In the genomic region with DNA sequence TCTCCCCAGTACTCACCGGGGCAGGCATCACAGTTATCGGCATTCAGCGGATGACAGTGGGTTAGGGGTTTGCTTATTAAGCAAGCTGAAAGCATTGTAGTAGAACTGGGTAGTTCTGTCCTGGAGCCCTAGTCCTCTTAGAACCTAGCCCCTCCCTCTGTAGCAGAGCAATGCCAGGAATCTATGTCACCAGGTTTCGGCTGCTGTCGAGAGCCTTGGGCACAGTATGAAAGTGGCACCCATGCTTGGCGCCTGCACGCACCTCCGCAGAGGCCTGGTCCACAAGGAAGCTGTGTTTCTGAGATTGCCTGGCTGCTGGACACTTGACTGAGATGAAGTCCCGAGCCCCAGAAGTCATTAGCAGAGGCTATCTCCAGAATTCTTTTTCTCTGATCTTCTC, we compare ENCODE assay signal across 21 mouse cellular contexts. TPM values are rescaled to one million over a fixed set of nuclear protein-coding genes. Genes with fewer than 3 reads are reported as not detected.
DNase-seq lines count a peak whose midpoint lies in the region; ATAC-seq and TF ChIP-seq lines count a peak whose summit lies in the region.
"Had no signal": no experiment of that assay in that cellular context is flagged by ENCODE, and none has a peak within 500 bp of the region (broad histone marks: within the 10 kb centered on the region; RNA-seq: fewer than 3 reads in every experiment).

No protein-coding gene starts in this region.

- H3K9me3 ChIP-seq in heart, embryonic 14.5 days (ENCODE audit: control insufficient read depth, low read length), result no peaks in the 10 kb centered on the region
- no peaks in the 10 kb centered on the region for H3K9me3 ChIP-seq in kidney, postnatal 0 days (replicated peaks; ENCODE audit: low read length)
- H3K9me3 ChIP-seq in forebrain, embryonic 15.5 days, result no peaks in the 10 kb centered on the region
- H3K9me3 ChIP-seq: embryonic facial prominence, embryonic 12.5 days; liver, embryonic 13.5 days had no signal

- H3K9ac ChIP-seq in heart, embryonic 14.5 days (ENCODE audit: low read length), result 0 out of 2 replicates have a peak overlapping the region, but pooled peaks have one; percentile 8
- H3K9ac ChIP-seq in kidney, postnatal 0 days (ENCODE audit: low read depth, low read length), result no peak overlapping the region
- no peak overlapping the region for H3K9ac ChIP-seq in forebrain, embryonic 15.5 days (replicated peaks)
- H3K9ac ChIP-seq: embryonic facial prominence, embryonic 12.5 days; liver, embryonic 13.5 days had no signal

- H3K4me3 ChIP-seq in heart, embryonic 14.5 days (ENCODE audit: control insufficient read depth in 1 of 2, insufficient read depth in 1 of 2, low read depth in 1 of 2, low read length in 2 of 2), result no peak overlapping the region
- no peak overlapping the region for H3K4me3 ChIP-seq in kidney, postnatal 0 days (replicated peaks; ENCODE audit: low read depth, low read length)
- no peak overlapping the region for H3K4me3 ChIP-seq in forebrain, embryonic 15.5 days
- H3K4me3 ChIP-seq: embryonic facial prominence, embryonic 12.5 days; left cerebral cortex, adult 2 months; liver, embryonic 13.5 days had no signal

- no peaks in the 10 kb centered on the region for H3K27me3 ChIP-seq in heart, embryonic 14.5 days (ENCODE audit: control insufficient read depth, insufficient read depth, low read length)
- no peaks in the 10 kb centered on the region for H3K27me3 ChIP-seq in kidney, postnatal 0 days (ENCODE audit: insufficient read depth, low read length)
- no peaks in the 10 kb centered on the region for H3K27me3 ChIP-seq in forebrain, embryonic 15.5 days
- H3K27me3 ChIP-seq: embryonic facial prominence, embryonic 12.5 days; liver, embryonic 13.5 days; Patski had no signal

- H3K36me3 ChIP-seq in heart, embryonic 14.5 days (ENCODE audit: control insufficient read depth, insufficient read depth, low read length), result peaks cover 6% of the 10 kb centered on the region; the same call in 1 of the 2 replicates
- peaks cover 3% of the 10 kb centered on the region; the same call in 1 of the 2 replicates for H3K36me3 ChIP-seq in kidney, postnatal 0 days (ENCODE audit: insufficient read depth, low read length)
- no peaks in the 10 kb centered on the region for H3K36me3 ChIP-seq in forebrain, embryonic 15.5 days
- H3K36me3 ChIP-seq: embryonic facial prominence, embryonic 12.5 days had no signal

- WGBS in heart, embryonic 14.5 days, result 65% methylated on average over 9 of the region's 9 CpGs
- 84% methylated on average over 9 of the region's 9 CpGs for WGBS in kidney, postnatal 0 days
- 75% methylated on average over 9 of the region's 9 CpGs for WGBS in forebrain, embryonic 15.5 days

- no peak for DNase-seq in heart, postnatal 10 days
- DNase-seq in kidney, postnatal 0 days (ENCODE audit: low spot score), result no peak
- DNase-seq in kidney, adult 8-10 months, result no peak
- peak; percentile 51 for DNase-seq in Muller cell, postnatal 12 days (ENCODE audit: inconsistent ontology term)
- no peak for DNase-seq in urinary bladder, adult 18-20 months (ENCODE audit: low spot score in 2 of 2)
- DNase-seq in left cerebral cortex, postnatal 25 days (ENCODE audit: low spot score in 2 of 2), result no peak
- DNase-seq: adrenal gland, postnatal 25 days; cerebellum, adult 2 months; gastrocnemius, postnatal 36 days; heart, postnatal 36 days; liver, embryonic 13.5 days; lung, postnatal 14 days; right cerebral cortex, postnatal 25 days; thymus, postnatal 25 days had no signal

- no peak for TF ChIP-seq CTCF in kidney, postnatal 0 days (IDR thresholded peaks at IDR 0.05; ENCODE audit: low read depth)

- ATAC-seq in heart, embryonic 14.5 days (ENCODE audit: insufficient number of reproducible peaks, insufficient read depth, low FRiP score, low read depth), result no peak
- ATAC-seq in kidney, postnatal 0 days (replicated peaks; ENCODE audit: low FRiP score, low read depth), result no peak
- no peak for ATAC-seq in forebrain, embryonic 15.5 days (replicated peaks)
- ATAC-seq: activated CD4-positive, CD25-positive, alpha-beta regulatory T cell, adult 4 months; intestine, postnatal 0 days; Patski had no signal

- H3K4me1 ChIP-seq in heart, embryonic 14.5 days (ENCODE audit: control insufficient read depth in 2 of 2, insufficient read depth in 2 of 2, low read length in 2 of 2), result peaks cover 22 to 43% of the 10 kb centered on the region in 2 experiments
- H3K4me1 ChIP-seq in kidney, postnatal 0 days (replicated peaks; ENCODE audit: insufficient read depth, low read length), result peaks cover 4% of the 10 kb centered on the region; the same call in 1 of the 2 replicates
- peaks cover 59% of the 10 kb centered on the region for H3K4me1 ChIP-seq in forebrain, embryonic 15.5 days
- H3K4me1 ChIP-seq: embryonic facial prominence, embryonic 12.5 days; liver, embryonic 13.5 days had no signal

- intact Hi-C loops in heart, postnatal 10 days (cut with DNase I), result no loop called here
- intact Hi-C loops in left cerebral cortex, postnatal 25 days (cut with DNase I), result no loop called here

- H3K4me2 ChIP-seq in heart, embryonic 14.5 days (ENCODE audit: low read length), result no peak overlapping the region
- H3K4me2 ChIP-seq in kidney, postnatal 0 days (ENCODE audit: low read length), result no peak overlapping the region
- no peak overlapping the region for H3K4me2 ChIP-seq in forebrain, embryonic 15.5 days (replicated peaks)
- H3K4me2 ChIP-seq: embryonic facial prominence, embryonic 12.5 days; liver, embryonic 13.5 days had no signal

- H3K27ac ChIP-seq in heart, embryonic 14.5 days (replicated peaks in 1 of 2; ENCODE audit: control insufficient read depth in 1 of 2, insufficient read depth in 1 of 2, low read depth in 2 of 2, low read length in 2 of 2), result peak overlapping the region; percentile 48; a peak in 3 of 4 replicates
- H3K27ac ChIP-seq in kidney, postnatal 0 days, result peak overlapping the region; percentile 13; the same call in 1 of the 2 replicates
- peak overlapping the region; percentile 91 for H3K27ac ChIP-seq in forebrain, embryonic 15.5 days (replicated peaks)
- H3K27ac ChIP-seq: left cerebral cortex, adult 2 months; liver, embryonic 13.5 days had no signal

RNA-seq across cellular contexts. Expression of a gene that starts 9.2 kb away (rescaled TPM):
- 14.3 and 15.5 TPM in 2 replicates for polyA plus RNA-seq in heart, embryonic 14.5 days (2014; fragmentation: Nextera tagmentation; extraction: Ambion mirVana)
- 10 to 100 TPM in 1 of 2 experiments, 1 to 10 TPM in 1; 9.7 to 10.8 TPM for total RNA-seq in heart, postnatal 10 days (2021)
- polyA plus RNA-seq in kidney, postnatal 0 days (2015; fragmentation: Nextera tagmentation; extraction: Ambion mirVana), result 12.0 and 13.9 TPM in 2 replicates
- polyA plus RNA-seq in forebrain, embryonic 15.5 days (2015; fragmentation: Nextera tagmentation; extraction: Ambion mirVana), result 19.0 and 22.6 TPM in 2 replicates
- total RNA-seq in left cerebral cortex, postnatal 25 days (2021), result 10 to 100 TPM; 16.4 to 17.5 TPM

RNA-seq across cellular contexts. Expression of a gene that starts 9.3 kb away (rescaled TPM):
- 11.7 and 14.4 TPM in 2 replicates for polyA plus RNA-seq in heart, embryonic 14.5 days (2014; fragmentation: Nextera tagmentation; extraction: Ambion mirVana)
- 1 to 10 TPM; 6.7 to 7.4 TPM for total RNA-seq in heart, postnatal 10 days (2021)
- polyA plus RNA-seq in kidney, postnatal 0 days (2015; fragmentation: Nextera tagmentation; extraction: Ambion mirVana), result 5.2 and 6.0 TPM in 2 replicates
- 16.4 and 17.6 TPM in 2 replicates for polyA plus RNA-seq in forebrain, embryonic 15.5 days (2015; fragmentation: Nextera tagmentation; extraction: Ambion mirVana)
- total RNA-seq in left cerebral cortex, postnatal 25 days (2021), result 10 to 100 TPM; 17.5 to 23.1 TPM

RNA-seq across cellular contexts. Expression of a gene that starts 25.8 kb away (rescaled TPM):
- polyA plus RNA-seq in heart, embryonic 14.5 days (2014; fragmentation: Nextera tagmentation; extraction: Ambion mirVana), result 133 and 135 TPM in 2 replicates
- total RNA-seq in heart, postnatal 10 days (2021), result 100 to 1,000 TPM; 171 to 185 TPM
- polyA plus RNA-seq in kidney, postnatal 0 days (2015; fragmentation: Nextera tagmentation; extraction: Ambion mirVana), result 57.7 and 131 TPM in 2 replicates
- polyA plus RNA-seq in forebrain, embryonic 15.5 days (2015; fragmentation: Nextera tagmentation; extraction: Ambion mirVana), result 85.6 and 193 TPM in 2 replicates
- total RNA-seq in left cerebral cortex, postnatal 25 days (2021), result 100 to 1,000 TPM; 154 to 177 TPM

Comparison
In these comparisons a context has a peak if more than half of its experiments do, and no peak if none do; other contexts are left out.
1. H3K27ac ChIP-seq: peak in every context shown above with its lines; median percentile 91 in forebrain, embryonic 15.5 days; 48 in heart, embryonic 14.5 days; 13 in kidney, postnatal 0 days.